Mouse (Mus musculus): Measurements from ENCODE around the gene Ppp1r12b. TPM values are rescaled to one million over a fixed set of nuclear protein-coding genes. Genes with fewer than 3 reads are reported as not detected.

Gene Ppp1r12b
- polyA plus RNA-seq, 1 experiment, result 6.1 TPM

GRCm38 (mm10) chr1:134865552-134865951 lies 90.2 kb downstream of the Ppp1r12b start:
- no peak for TF ChIP-seq CTCF (IDR thresholded peaks at IDR 0.05; ENCODE audit: extremely low read depth, insufficient read depth, insufficient read length, insufficient replicate concordance)
- no peak for TF ChIP-seq POLR2A (IDR thresholded peaks at IDR 0.05; ENCODE audit: low read depth, low read length)
- 86% methylated on average over 6 of the region's 6 CpGs for WGBS
- Histone ChIP-seq H3K4me3 (ENCODE audit: extremely low read depth, insufficient read depth, insufficient read length) (no peak overlapping the region), H3K4me1 (ENCODE audit: control insufficient read depth, insufficient read depth, insufficient read length) (no peaks in the 10 kb centered on the region), H3K27ac (ENCODE audit: insufficient read depth, low read length) (no peak overlapping the region), H3K36me3 (ENCODE audit: control insufficient read depth, insufficient read depth, low read length) (peaks cover 3% of the 10 kb centered on the region), H3K27me3 (ENCODE audit: control insufficient read depth, insufficient read depth, low read length) (no peaks in the 10 kb centered on the region)
- no peak for DNase-seq (ENCODE audit: low read depth in 1 of 2, low spot score in 2 of 2)

GRCm38 (mm10) chr1:134860538-134860937 lies 95.2 kb downstream of the Ppp1r12b start:
- no peaks in the 10 kb centered on the region for H3K27me3 ChIP-seq (ENCODE audit: control insufficient read depth, insufficient read depth, low read length)
- no peak overlapping the region for H3K4me3 ChIP-seq (ENCODE audit: extremely low read depth, insufficient read depth, insufficient read length)
- H3K4me1 ChIP-seq (ENCODE audit: control insufficient read depth, insufficient read depth, insufficient read length), result no peaks in the 10 kb centered on the region
- peaks cover under 1% of the 10 kb centered on the region for H3K36me3 ChIP-seq (ENCODE audit: control insufficient read depth, insufficient read depth, low read length)
- no peak overlapping the region for H3K27ac ChIP-seq (ENCODE audit: insufficient read depth, low read length)
- 94% methylated on average over 2 of the region's 2 CpGs for WGBS
- TF ChIP-seq POLR2A (IDR thresholded peaks at IDR 0.05; ENCODE audit: low read depth, low read length) (no peak), CTCF (IDR thresholded peaks at IDR 0.05; ENCODE audit: extremely low read depth, insufficient read depth, insufficient read length, insufficient replicate concordance) (no peak)
- DNase-seq (ENCODE audit: low read depth in 1 of 2, low spot score in 2 of 2), result no peak

GRCm38 (mm10) chr1:134858344-134859053 lies 97.2 kb downstream of the Ppp1r12b start:
- H3K4me3 ChIP-seq (ENCODE audit: extremely low read depth, insufficient read depth, insufficient read length), result no peak overlapping the region
- TF ChIP-seq CTCF (IDR thresholded peaks at IDR 0.05; ENCODE audit: extremely low read depth, insufficient read depth, insufficient read length, insufficient replicate concordance) (no peak), POLR2A (IDR thresholded peaks at IDR 0.05; ENCODE audit: low read depth, low read length) (no peak)
- H3K27ac ChIP-seq (ENCODE audit: insufficient read depth, low read length), result no peak overlapping the region
- H3K36me3 ChIP-seq (ENCODE audit: control insufficient read depth, insufficient read depth, low read length), result no peaks in the 10 kb centered on the region; the same call in 1 of the 2 replicates
- peaks cover under 1% of the 10 kb centered on the region; the same call in 1 of the 2 replicates for H3K4me1 ChIP-seq (ENCODE audit: control insufficient read depth, insufficient read depth, insufficient read length)
- no peaks in the 10 kb centered on the region for H3K27me3 ChIP-seq (ENCODE audit: control insufficient read depth, insufficient read depth, low read length)
- WGBS, result 88% methylated on average over 3 of the region's 3 CpGs
- DNase-seq (ENCODE audit: low read depth in 1 of 2, low spot score in 2 of 2), result no peak

GRCm38 (mm10) chr1:134854325-134854982 lies 101.3 kb downstream of the Ppp1r12b start:
- WGBS, result 60% methylated on average over 1 of the region's 1 CpGs
- Histone ChIP-seq H3K27me3 (ENCODE audit: control insufficient read depth, insufficient read depth, low read length) (no peaks in the 10 kb centered on the region), H3K27ac (ENCODE audit: insufficient read depth, low read length) (no peak overlapping the region), H3K4me3 (ENCODE audit: extremely low read depth, insufficient read depth, insufficient read length) (no peak overlapping the region), H3K4me1 (ENCODE audit: control insufficient read depth, insufficient read depth, insufficient read length) (peaks cover 16% of the 10 kb centered on the region; the same call in 1 of the 2 replicates), H3K36me3 (ENCODE audit: control insufficient read depth, insufficient read depth, low read length) (no peaks in the 10 kb centered on the region)
- no peak for TF ChIP-seq POLR2A (IDR thresholded peaks at IDR 0.05; ENCODE audit: low read depth, low read length)
- TF ChIP-seq CTCF (IDR thresholded peaks at IDR 0.05; ENCODE audit: extremely low read depth, insufficient read depth, insufficient read length, insufficient replicate concordance), result peak; percentile 17; the same call in 1 of the 2 replicates
- peak; percentile 30 to 77 for DNase-seq (ENCODE audit: low read depth in 1 of 2, low spot score in 2 of 2)

GRCm38 (mm10) chr1:134852797-134853196 lies 102.9 kb downstream of the Ppp1r12b start:
- Histone ChIP-seq H3K4me1 (ENCODE audit: control insufficient read depth, insufficient read depth, insufficient read length) (peaks cover 17% of the 10 kb centered on the region; the same call in 1 of the 2 replicates), H3K27me3 (ENCODE audit: control insufficient read depth, insufficient read depth, low read length) (no peaks in the 10 kb centered on the region), H3K4me3 (ENCODE audit: extremely low read depth, insufficient read depth, insufficient read length) (no peak overlapping the region), H3K27ac (ENCODE audit: insufficient read depth, low read length) (no peak overlapping the region), H3K36me3 (ENCODE audit: control insufficient read depth, insufficient read depth, low read length) (no peaks in the 10 kb centered on the region)
- no peak for TF ChIP-seq POLR2A (IDR thresholded peaks at IDR 0.05; ENCODE audit: low read depth, low read length)
- no peak for TF ChIP-seq CTCF (IDR thresholded peaks at IDR 0.05; ENCODE audit: extremely low read depth, insufficient read depth, insufficient read length, insufficient replicate concordance)
- 79% methylated on average over 3 of the region's 3 CpGs for WGBS
- DNase-seq (ENCODE audit: low read depth in 1 of 2, low spot score in 2 of 2), result no peak

- Histone ChIP-seq H3K27me3 (ENCODE audit: control insufficient read depth, insufficient read depth, low read length) (no peaks in the 10 kb centered on the region), H3K27ac (ENCODE audit: insufficient read depth, low read length) (no peak overlapping the region), H3K4me1 (ENCODE audit: control insufficient read depth, insufficient read depth, insufficient read length) (peaks cover 17% of the 10 kb centered on the region; the same call in 1 of the 2 replicates), H3K36me3 (ENCODE audit: control insufficient read depth, insufficient read depth, low read length) (no peaks in the 10 kb centered on the region), H3K4me3 (ENCODE audit: extremely low read depth, insufficient read depth, insufficient read length) (no peak overlapping the region)
- 83% methylated on average over 5 of the region's 5 CpGs for WGBS
- no peak for TF ChIP-seq POLR2A (IDR thresholded peaks at IDR 0.05; ENCODE audit: low read depth, low read length)
- no peak for TF ChIP-seq CTCF (IDR thresholded peaks at IDR 0.05; ENCODE audit: extremely low read depth, insufficient read depth, insufficient read length, insufficient replicate concordance)
- DNase-seq (ENCODE audit: low read depth in 1 of 2, low spot score in 2 of 2), result no peak
Observed at GRCm38 (mm10) chr1:134851211-134851610, 104.5 kb downstream of the Ppp1r12b start.

Measured in spleen, adult 2 months (tissue).